In the genomic region with DNA sequence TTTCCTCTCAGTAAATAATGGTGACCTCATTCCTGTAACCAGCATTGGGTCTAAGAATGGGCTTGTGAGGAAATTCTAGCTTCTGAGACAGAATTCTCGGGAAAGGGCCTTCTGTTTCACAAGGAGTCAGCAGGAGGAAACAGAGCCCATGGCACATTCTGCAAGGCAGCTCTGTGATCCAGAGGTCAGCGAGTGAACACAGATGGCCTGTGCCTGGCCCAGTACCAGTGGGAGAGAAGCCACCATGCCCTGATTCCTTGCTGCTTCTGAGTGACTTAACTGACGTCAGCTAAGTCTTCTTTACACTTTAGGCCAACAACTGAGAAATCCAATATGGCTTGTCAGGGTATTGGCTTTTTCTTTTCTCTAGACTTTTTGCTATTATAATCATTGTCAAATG, we compare ENCODE assay signal across 10 mouse cellular contexts.
DNase-seq lines count a peak whose midpoint lies in the region; ATAC-seq lines count a peak whose summit lies in the region.
"Had no signal": no experiment of that assay in that cellular context is flagged by ENCODE, and none has a peak within 500 bp of the region (broad histone marks: within the 10 kb centered on the region; RNA-seq: fewer than 3 reads in every experiment).

No protein-coding gene starts in this region.

- WGBS in kidney, embryonic 16.5 days: 50% methylated on average over 3 of the region's 3 CpGs
- 47% methylated on average over 3 of the region's 3 CpGs for WGBS in heart, embryonic 13.5 days
- 45% methylated on average over 3 of the region's 3 CpGs for WGBS in intestine, embryonic 16.5 days

- ATAC-seq in kidney, embryonic 16.5 days (ENCODE audit: low FRiP score, low TSS enrichment): no peak
- ATAC-seq in heart, embryonic 13.5 days (ENCODE audit: extremely low read depth, insufficient number of reproducible peaks, low FRiP score, low TSS enrichment): no peak
- ATAC-seq in CD4-positive, CD25-positive, alpha-beta regulatory T cell, adult 4 months: no peak
- no peak for ATAC-seq in intestine, embryonic 16.5 days

- no peaks in the 10 kb centered on the region for H3K4me1 ChIP-seq in kidney, embryonic 16.5 days (ENCODE audit: insufficient read depth, low read length)
- no peaks in the 10 kb centered on the region; the same call in 1 of the 2 replicates for H3K4me1 ChIP-seq in heart, embryonic 13.5 days
- H3K4me1 ChIP-seq in intestine, embryonic 16.5 days (ENCODE audit: control insufficient read depth, insufficient read depth, low read length): no peaks in the 10 kb centered on the region
- H3K4me1 ChIP-seq: heart, embryonic 15.5 days had no signal

- no peak overlapping the region for H3K9ac ChIP-seq in kidney, embryonic 16.5 days (replicated peaks; ENCODE audit: low read length)
- no peak overlapping the region for H3K9ac ChIP-seq in heart, embryonic 13.5 days
- H3K9ac ChIP-seq in intestine, embryonic 16.5 days (ENCODE audit: low read depth, low read length): no peak overlapping the region
- H3K9ac ChIP-seq: heart, embryonic 15.5 days; lung, embryonic 15.5 days had no signal

- H3K27ac ChIP-seq in kidney, embryonic 16.5 days (ENCODE audit: low read length): no peak overlapping the region
- 0 out of 2 replicates have a peak overlapping the region, but pooled peaks have one; percentile 36 for H3K27ac ChIP-seq in heart, embryonic 13.5 days (replicated peaks)
- H3K27ac ChIP-seq in intestine, embryonic 16.5 days (ENCODE audit: low read length): no peak overlapping the region
- H3K27ac ChIP-seq: heart, embryonic 15.5 days; lung, embryonic 15.5 days had no signal

- H3K9me3 ChIP-seq in kidney, embryonic 16.5 days (ENCODE audit: low read length): no peaks in the 10 kb centered on the region
- H3K9me3 ChIP-seq in heart, embryonic 13.5 days: no peaks in the 10 kb centered on the region
- H3K9me3 ChIP-seq in intestine, embryonic 16.5 days (ENCODE audit: control insufficient read depth, low read length): no peaks in the 10 kb centered on the region
- H3K9me3 ChIP-seq: heart, embryonic 15.5 days; lung, embryonic 15.5 days had no signal

- H3K4me2 ChIP-seq in kidney, embryonic 16.5 days (replicated peaks; ENCODE audit: low read depth, low read length): no peak overlapping the region
- H3K4me2 ChIP-seq in heart, embryonic 13.5 days: no peak overlapping the region
- H3K4me2 ChIP-seq in intestine, embryonic 16.5 days (ENCODE audit: low read depth, low read length): no peak overlapping the region
- H3K4me2 ChIP-seq: heart, embryonic 15.5 days; lung, embryonic 15.5 days had no signal

- DNase-seq in kidney, adult 11 months: peak; percentile 7
- DNase-seq in cerebellum, postnatal 10 days: peak; percentile 91 to 93
- DNase-seq in lung, postnatal 10 days: peak; percentile 45
- no peak for DNase-seq in left cerebral cortex, adult 9 months (ENCODE audit: low spot score in 2 of 2)

- H3K4me3 ChIP-seq in kidney, embryonic 16.5 days (ENCODE audit: low read length): no peak overlapping the region
- H3K4me3 ChIP-seq in heart, embryonic 13.5 days: no peak overlapping the region
- no peak overlapping the region for H3K4me3 ChIP-seq in intestine, embryonic 16.5 days (ENCODE audit: low read length)
- H3K4me3 ChIP-seq: heart, embryonic 15.5 days; lung, embryonic 15.5 days had no signal

- no peaks in the 10 kb centered on the region for H3K36me3 ChIP-seq in kidney, embryonic 16.5 days (ENCODE audit: insufficient read depth, low read length)
- no peaks in the 10 kb centered on the region for H3K36me3 ChIP-seq in heart, embryonic 13.5 days
- no peaks in the 10 kb centered on the region for H3K36me3 ChIP-seq in intestine, embryonic 16.5 days (ENCODE audit: control insufficient read depth, insufficient read depth, low read length)
- H3K36me3 ChIP-seq: heart, embryonic 15.5 days; lung, embryonic 15.5 days had no signal

- H3K27me3 ChIP-seq in kidney, embryonic 16.5 days (ENCODE audit: insufficient read depth, low read length): no peaks in the 10 kb centered on the region
- no peaks in the 10 kb centered on the region for H3K27me3 ChIP-seq in heart, embryonic 13.5 days (replicated peaks)
- H3K27me3 ChIP-seq in intestine, embryonic 16.5 days (replicated peaks; ENCODE audit: control insufficient read depth, insufficient read depth, low read length): no peaks in the 10 kb centered on the region
- H3K27me3 ChIP-seq: heart, embryonic 15.5 days; lung, embryonic 15.5 days had no signal

Comparison
In these comparisons a context has a peak if more than half of its experiments do, and no peak if none do; other contexts are left out.
1. DNase-seq: peak in kidney, adult 11 months (single experiment), cerebellum, postnatal 10 days (2 of 2) and lung, postnatal 10 days (single experiment); none in left cerebral cortex, adult 9 months (0 of 2).